Mouse (Mus musculus) embryonic facial prominence, embryonic 15.5 days (tissue): ENCODE measurements around the gene Ybx1. TPM values are rescaled to one million over a fixed set of nuclear protein-coding genes. Genes with fewer than 3 reads are reported as not detected.

ENCODE experiments used
- ATAC-seq: fragments of 200-750 bp; cut with Nextera tagmentation; 2 replicates; pipeline ENCODE4 v1.8.0; 2017; ENCODE audit warnings: low read depth, moderate TSS enrichment; ENCODE audit not compliant: insufficient number of reproducible peaks, low FRiP score, low TSS enrichment
- H3K27ac ChIP-seq: fragments of 300-500 bp; sonication (generic); replicated peaks from 2 replicates; pipeline ENCODE4 v1.5.1; 2015; ENCODE audit warnings: mild to moderate bottlenecking, inconsistent platforms
- H3K27me3 ChIP-seq: fragments of 300-500 bp; sonication (generic); 2 replicates; pipeline ENCODE4 v1.6.1; 2015; ENCODE audit warnings: inconsistent platforms
- H3K36me3 ChIP-seq: fragments of 300-500 bp; sonication (generic); 2 replicates; pipeline ENCODE4 v1.6.1; 2015; ENCODE audit warnings: mild to moderate bottlenecking, inconsistent platforms
- H3K4me1 ChIP-seq: fragments of 300-500 bp; sonication (generic); 2 replicates; pipeline ENCODE4 v1.6.1; 2015; ENCODE audit warnings: inconsistent platforms
- H3K4me2 ChIP-seq: fragments of 300-500 bp; sonication (generic); replicated peaks from 2 replicates; pipeline ENCODE4 v1.6.1; 2015; ENCODE audit warnings: mild to moderate bottlenecking, inconsistent platforms
- H3K4me3 ChIP-seq: fragments of 300-500 bp; sonication (generic); replicated peaks from 2 replicates; pipeline ENCODE4 v1.5.1; 2015; ENCODE audit warnings: mild to moderate bottlenecking, inconsistent platforms
- H3K9ac ChIP-seq: fragments of 300-500 bp; sonication (generic); 2 replicates; pipeline ENCODE4 v1.6.1; 2015; ENCODE audit warnings: inconsistent platforms
- H3K9me3 ChIP-seq: fragments of 300-500 bp; sonication (generic); replicated peaks from 2 replicates; pipeline ENCODE4 v1.6.1; 2016; ENCODE audit warnings: inconsistent platforms
- WGBS: fragments of 180-500 bp; shearing (Covaris S2); methylation state at CpG from one replicate; pipeline ENCODE4 v1.1.7; 2015; 5-methylcytosine and 5-hydroxymethylcytosine counted together
- polyA plus RNA-seq: library from polyadenylated mRNA; unstranded; fragments of >200 nt; fragmentation: Nextera tagmentation; extraction: Ambion mirVana; gene quantifications from 2 replicates; pipeline ENCODE4 v1.2.1, GENCODE M21; 2015

The Ybx1 gene
- 577 and 601 TPM in 2 replicates for polyA plus RNA-seq

- H3K27ac ChIP-seq: peak within 1 kb of the TSS; percentile 96
- H3K36me3 ChIP-seq: peaks cover 4% of the 10 kb centered on the region; the same call in 1 of the 2 replicates
- ATAC-seq: peak; percentile 99
- H3K9ac ChIP-seq: peak within 1 kb of the TSS; percentile 85
- H3K4me2 ChIP-seq: peak within 1 kb of the TSS; percentile 82
- H3K4me3 ChIP-seq: peak within 1 kb of the TSS; percentile 68
- under 1% methylated on average over 61 of the region's 61 CpGs for WGBS
- H3K4me1 ChIP-seq: peaks cover 19% of the 10 kb centered on the region
- H3K9me3 ChIP-seq: no peaks in the 10 kb centered on the region
- H3K27me3 ChIP-seq: no peaks in the 10 kb centered on the region
Observed at GRCm38 (mm10) chr4:119294415-119295133, at the start of gene Ybx1. Ybx1 (minus strand) TSS chr4:119294604.

- Histone ChIP-seq H3K9ac (no peak overlapping the region), H3K36me3 (no peaks in the 10 kb centered on the region), H3K4me1 (peaks cover 8% of the 10 kb centered on the region; the same call in 1 of the 2 replicates), H3K9me3 (no peaks in the 10 kb centered on the region), H3K27me3 (no peaks in the 10 kb centered on the region), H3K4me2 (peak overlapping the region; percentile 37), H3K4me3 (0 out of 2 replicates have a peak overlapping the region, but pooled peaks have one; percentile 6), H3K27ac (no peak overlapping the region)
- peak; percentile 34; the same call in 1 of the 2 replicates for ATAC-seq
- 1% methylated on average over 10 of the region's 10 CpGs for WGBS
Observed at GRCm38 (mm10) chr4:119338861-119339361, 44.5 kb upstream of the Ybx1 start.

- no peaks in the 10 kb centered on the region for H3K9me3 ChIP-seq
- H3K4me3 ChIP-seq: 0 out of 2 replicates have a peak overlapping the region, but pooled peaks have one; percentile 6
- H3K36me3 ChIP-seq: no peaks in the 10 kb centered on the region
- no peak overlapping the region for H3K9ac ChIP-seq
- H3K27me3 ChIP-seq: no peaks in the 10 kb centered on the region
- H3K4me2 ChIP-seq: peak overlapping the region; percentile 37
- H3K4me1 ChIP-seq: peaks cover 8% of the 10 kb centered on the region; the same call in 1 of the 2 replicates
- WGBS: 61% methylated on average over 4 of the region's 4 CpGs
- ATAC-seq: no peak
- H3K27ac ChIP-seq: no peak overlapping the region
Observed at GRCm38 (mm10) chr4:119338422-119338821, 44.0 kb upstream of the Ybx1 start.

GRCm38 (mm10) chr4:119333487-119333886 lies 39.1 kb upstream of the Ybx1 start:
- ATAC-seq: no peak
- Histone ChIP-seq H3K27ac (no peak overlapping the region), H3K36me3 (no peaks in the 10 kb centered on the region), H3K9ac (no peak overlapping the region), H3K9me3 (no peaks in the 10 kb centered on the region), H3K4me3 (no peak overlapping the region), H3K4me2 (no peak overlapping the region), H3K4me1 (0 out of 2 replicates have a peak, but pooled peaks cover 1% of the 10 kb centered on the region), H3K27me3 (no peaks in the 10 kb centered on the region)
- WGBS: 82% methylated on average over 6 of the region's 6 CpGs

GRCm38 (mm10) chr4:119320896-119321550 lies 26.6 kb upstream of the Ybx1 start:
- Histone ChIP-seq H3K36me3 (peaks cover 12% of the 10 kb centered on the region; the same call in 1 of the 2 replicates), H3K4me2 (peak overlapping the region; percentile 74), H3K27ac (peak overlapping the region; percentile 92), H3K4me3 (peak overlapping the region; percentile 62), H3K9ac (peak overlapping the region; percentile 50), H3K9me3 (no peaks in the 10 kb centered on the region), H3K4me1 (peaks cover 14% of the 10 kb centered on the region), H3K27me3 (no peaks in the 10 kb centered on the region; the same call in 1 of the 2 replicates)
- ATAC-seq: peak; percentile 25; the same call in 1 of the 2 replicates
- WGBS: 20% methylated on average over 10 of the region's 10 CpGs

GRCm38 (mm10) chr4:119320131-119320830 lies 25.9 kb upstream of the Ybx1 start, which contains the start of gene Ppih:
Ppih (minus strand) TSS chr4:119320546.
- Histone ChIP-seq H3K9ac (peak within 1 kb of the TSS; percentile 50), H3K4me3 (peak within 1 kb of the TSS; percentile 62), H3K4me2 (peak within 1 kb of the TSS; percentile 74), H3K36me3 (peaks cover 20% of the 10 kb centered on the region), H3K9me3 (no peaks in the 10 kb centered on the region), H3K4me1 (peaks cover 14% of the 10 kb centered on the region), H3K27ac (peak within 1 kb of the TSS; percentile 92), H3K27me3 (no peaks in the 10 kb centered on the region; the same call in 1 of the 2 replicates)
- 1% methylated on average over 44 of the region's 44 CpGs for WGBS
- ATAC-seq: peak; percentile 95

GRCm38 (mm10) chr4:119313756-119314155 lies 19.4 kb upstream of the Ybx1 start:
- Histone ChIP-seq H3K36me3 (peaks cover 61% of the 10 kb centered on the region), H3K27me3 (no peaks in the 10 kb centered on the region), H3K4me2 (no peak overlapping the region), H3K9me3 (no peaks in the 10 kb centered on the region), H3K27ac (no peak overlapping the region), H3K9ac (no peak overlapping the region), H3K4me3 (no peak overlapping the region), H3K4me1 (no peaks in the 10 kb centered on the region)
- ATAC-seq: no peak
- WGBS: 72% methylated on average over 1 of the region's 1 CpGs

- Histone ChIP-seq H3K9ac (no peak overlapping the region), H3K27me3 (no peaks in the 10 kb centered on the region), H3K4me1 (no peaks in the 10 kb centered on the region), H3K4me3 (no peak overlapping the region), H3K9me3 (no peaks in the 10 kb centered on the region), H3K27ac (no peak overlapping the region), H3K36me3 (peaks cover 27% of the 10 kb centered on the region; the same call in 1 of the 2 replicates), H3K4me2 (no peak overlapping the region)
- 62% methylated on average over 5 of the region's 5 CpGs for WGBS
- ATAC-seq: no peak
Observed at GRCm38 (mm10) chr4:119305418-119305817, 11.0 kb upstream of the Ybx1 start.

GRCm38 (mm10) chr4:119303291-119303690 lies 8.9 kb upstream of the Ybx1 start:
- Histone ChIP-seq H3K27me3 (no peaks in the 10 kb centered on the region), H3K36me3 (0 out of 2 replicates have a peak, but pooled peaks cover 12% of the 10 kb centered on the region), H3K4me3 (no peak overlapping the region), H3K9ac (no peak overlapping the region), H3K9me3 (no peaks in the 10 kb centered on the region), H3K4me2 (no peak overlapping the region), H3K4me1 (no peaks in the 10 kb centered on the region), H3K27ac (no peak overlapping the region)
- 93% methylated on average over 8 of the region's 8 CpGs for WGBS
- ATAC-seq: no peak

GRCm38 (mm10) chr4:119301777-119302176 lies 7.4 kb upstream of the Ybx1 start:
- no peak overlapping the region for H3K27ac ChIP-seq
- 82% methylated on average over 3 of the region's 3 CpGs for WGBS
- no peaks in the 10 kb centered on the region for H3K4me1 ChIP-seq
- no peak for ATAC-seq
- no peak overlapping the region for H3K4me3 ChIP-seq
- 0 out of 2 replicates have a peak, but pooled peaks cover under 1% of the 10 kb centered on the region for H3K36me3 ChIP-seq
- no peak overlapping the region for H3K9ac ChIP-seq
- no peaks in the 10 kb centered on the region for H3K27me3 ChIP-seq
- no peak overlapping the region for H3K4me2 ChIP-seq
- no peaks in the 10 kb centered on the region for H3K9me3 ChIP-seq
